Mouse (Mus musculus) bone marrow macrophage, adult 2 months (primary cell): ENCODE data around the gene Kif14.

Experiments
- CTCF ChIP-seq: IDR thresholded peaks from 2 replicates; pipeline ENCODE4 v1.5.1; 2012; ENCODE audit warnings: low read depth, mild to moderate bottlenecking, low read length, moderate library complexity
- POLR2A ChIP-seq: IDR thresholded peaks from 2 replicates; pipeline ENCODE4 v1.6.1; 2012; ENCODE audit warnings: mild to moderate bottlenecking, low read depth, low read length, borderline replicate concordance

GRCm38 (mm10) chr1:136579360-136579759, 113.2 kb downstream of the Kif14 start:
- no peak for TF ChIP-seq CTCF
- TF ChIP-seq POLR2A, result no peak
